Comparison of ENCODE assay signal across 7 mouse cellular contexts in genomic region chr10:61277918-61278674, GRCm38 (mm10). TPM values are rescaled to one million over a fixed set of nuclear protein-coding genes. Genes with fewer than 3 reads are reported as not detected.
DNase-seq lines count a peak whose midpoint lies in the region.

No protein-coding gene starts in this region.

- peak; percentile 29 for DNase-seq in testis, postnatal 14 days (ENCODE audit: low spot score)
- DNase-seq in testis, postnatal 10 days (ENCODE audit: low spot score): no peak
- peak; percentile 82 for DNase-seq in gastrocnemius, postnatal 14 days
- peak; percentile 81 for DNase-seq in kidney, postnatal 14 days
- DNase-seq in retina, postnatal 1 day: no peak
- DNase-seq in cerebellum, adult 18-20 months: no peak
- no peak for DNase-seq in urinary bladder, postnatal 25 days (ENCODE audit: low spot score)

- intact Hi-C loops in gastrocnemius, postnatal 14 days (cut with DNase I; ENCODE audit: low total_unique reads): loop anchor here (5.0 kb wide), 1 partner anchor 54 kb away; no protein-coding TSS in a partner anchor

RNA-seq across cellular contexts. Expression of gene Adamts14, which starts 4.9 kb away (rescaled TPM):
- 1 to 10 TPM; 3.7 to 4.2 TPM for total RNA-seq in gastrocnemius, postnatal 14 days (2021)

RNA-seq across cellular contexts. Expression of gene Prf1, which starts 19.5 kb away (rescaled TPM):
- not detected for total RNA-seq in gastrocnemius, postnatal 14 days (2021)

Comparison
In these comparisons a context has a peak if more than half of its experiments do, and no peak if none do; other contexts are left out.
1. DNase-seq: peak in testis, postnatal 14 days (single experiment), gastrocnemius, postnatal 14 days (single experiment) and kidney, postnatal 14 days (single experiment); none in testis, postnatal 10 days (single experiment), retina, postnatal 1 day (single experiment), cerebellum, adult 18-20 months (0 of 2) and urinary bladder, postnatal 25 days (single experiment).